Mouse (Mus musculus) lung, adult 2 months (tissue): ENCODE data around the gene Atp2a2. TPM values are rescaled to one million over a fixed set of nuclear protein-coding genes. Genes with fewer than 3 reads are reported as not detected.

Experiments
- DNase-seq: peaks from one replicate; pipeline ENCODE4 v3.0.0; 2022
- H3K4me1 ChIP-seq: fragments of 200-500 bp; 2 replicates; pipeline ENCODE4 v1.6.1; 2011; ENCODE audit warnings: low read length; ENCODE audit not compliant: control insufficient read depth, insufficient read depth
- H3K4me3 ChIP-seq: fragments of 200-500 bp; replicated peaks from 2 replicates; pipeline ENCODE3; 2011; ENCODE audit warnings: low read depth, mild to moderate bottlenecking, control low read depth, low read length; ENCODE audit errors: extremely low read depth
- CTCF ChIP-seq: fragments of 200-500 bp; IDR thresholded peaks from 2 replicates; pipeline ENCODE4 v1.5.1; 2011; ENCODE audit warnings: mild to moderate bottlenecking, low read length, control low read depth; ENCODE audit not compliant: insufficient read depth
- POLR2A ChIP-seq: fragments of 200-500 bp; IDR thresholded peaks from 2 replicates; pipeline ENCODE4 v1.6.1; 2011; ENCODE audit warnings: low read depth, mild to moderate bottlenecking, control low read depth, low read length, borderline replicate concordance; ENCODE audit errors: extremely low read depth
- WGBS: fragments of 180-500 bp; shearing (Covaris S2); methylation state at CpG from one replicate; pipeline ENCODE4 v1.1.7; 2018; 5-methylcytosine and 5-hydroxymethylcytosine counted together
- polyA plus RNA-seq: library from polyadenylated mRNA; depleted of rRNA; stranded (reverse); fragments of >200 nt; gene quantifications from 2 replicates; pipeline ENCODE4 v1.2.3, GENCODE M21; 2012

Atp2a2 gene
- polyA plus RNA-seq, 1 experiment = 126 TPM

GRCm38 (mm10) chr5:122529913-122530604 lies 28.0 kb upstream of the Atp2a2 start:
- Histone ChIP-seq H3K4me1 (peaks cover 11% of the 10 kb centered on the region), H3K4me3 (no peak overlapping the region)
- DNase-seq = no peak
- WGBS = 65% methylated on average over 9 of the region's 9 CpGs
- TF ChIP-seq POLR2A (no peak), CTCF (no peak)

- peak; percentile 62 for DNase-seq
These were observed 27.3 kb upstream of the Atp2a2 start for GRCm38 (mm10) chr5:122529316-122529715.

GRCm38 (mm10) chr5:122528591-122528990 lies 26.6 kb upstream of the Atp2a2 start:
- no peak overlapping the region for H3K4me3 ChIP-seq
- TF ChIP-seq POLR2A = no peak
- TF ChIP-seq CTCF = no peak
- DNase-seq = no peak
- peaks cover 11% of the 10 kb centered on the region for H3K4me1 ChIP-seq
- 73% methylated on average over 3 of the region's 3 CpGs for WGBS

More at GRCm38 (mm10) chr5:122529316-122529715, 27.3 kb upstream of the Atp2a2 start:
- 48% methylated on average over 3 of the region's 3 CpGs for WGBS
- no peak overlapping the region for H3K4me3 ChIP-seq
- TF ChIP-seq CTCF (no peak), POLR2A (no peak)
- peaks cover 11% of the 10 kb centered on the region for H3K4me1 ChIP-seq

DNA sequence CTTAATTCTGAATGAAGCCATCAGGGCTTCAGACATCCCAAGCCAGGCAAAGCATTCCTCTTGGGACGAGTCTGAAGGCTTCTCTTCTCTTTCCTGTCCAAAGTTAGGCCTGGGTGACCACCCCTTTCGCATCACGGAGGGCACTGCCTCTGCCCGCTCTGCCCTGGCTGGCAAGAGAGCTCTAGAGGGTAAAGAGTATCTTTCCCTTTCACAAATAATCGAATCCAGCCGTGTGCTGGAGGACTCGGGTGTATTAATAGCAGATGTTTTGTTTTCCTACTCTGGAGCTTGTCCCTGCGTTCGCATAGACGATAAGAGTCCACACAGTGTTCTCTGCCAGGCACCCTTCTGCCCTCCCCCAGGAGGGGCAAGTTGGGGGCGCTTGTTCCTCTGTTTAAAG lies 25.7 kb upstream of the Atp2a2 start:
- TF ChIP-seq POLR2A (no peak), CTCF (no peak)
- DNase-seq = no peak
- no peak overlapping the region for H3K4me3 ChIP-seq
- H3K4me1 ChIP-seq = peaks cover 11% of the 10 kb centered on the region
- WGBS = 41% methylated on average over 11 of the region's 11 CpGs

DNA sequence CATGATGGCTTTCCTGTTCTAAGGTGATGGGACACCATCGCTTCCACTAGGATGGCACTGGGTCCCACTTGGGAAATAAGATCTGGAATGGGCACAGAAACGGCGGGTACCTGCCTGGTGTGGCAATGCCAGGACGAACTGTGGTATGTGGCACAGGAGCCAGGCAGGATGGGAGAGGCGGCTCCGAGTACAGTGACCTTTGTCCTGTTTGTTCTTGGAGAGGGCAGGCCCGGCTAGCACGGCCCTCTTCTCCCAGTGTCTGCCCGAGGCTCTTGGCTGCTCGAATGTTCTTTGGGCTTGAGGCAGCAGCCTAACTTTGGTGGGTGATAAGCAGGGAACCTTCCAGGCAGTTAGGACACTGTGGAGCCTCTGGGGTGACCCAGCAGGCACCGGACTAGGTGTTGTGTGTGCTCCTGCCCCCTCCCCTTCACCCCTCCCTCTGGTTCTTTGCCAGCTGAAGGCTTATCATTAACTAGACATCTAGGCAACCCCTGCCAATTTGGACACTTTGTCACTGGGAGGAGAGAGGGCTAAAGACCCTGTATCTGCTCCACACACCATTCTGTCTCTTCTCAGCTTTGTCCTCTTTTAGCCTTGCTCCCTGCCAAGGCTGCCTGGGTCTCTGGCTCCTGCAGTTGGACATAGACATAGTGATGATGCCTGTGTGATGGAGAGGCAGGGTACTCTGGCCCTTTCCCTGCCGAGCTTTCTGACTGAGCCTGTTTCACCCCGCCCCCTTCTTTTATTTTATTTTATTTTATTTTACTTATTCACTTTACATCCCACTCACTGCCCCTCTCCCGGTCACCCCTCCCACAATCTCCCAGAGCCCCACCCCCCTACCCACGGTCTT lies 25.1 kb upstream of the Atp2a2 start:
- Histone ChIP-seq H3K4me3 (no peak overlapping the region), H3K4me1 (peaks cover 11% of the 10 kb centered on the region)
- TF ChIP-seq POLR2A = no peak
- TF ChIP-seq CTCF = no peak
- peak; percentile 58 for DNase-seq
- WGBS = 40% methylated on average over 15 of the region's 15 CpGs

- TF ChIP-seq CTCF (no peak), POLR2A (no peak)
- peak; percentile 23 for DNase-seq
- 86% methylated on average over 9 of the region's 9 CpGs for WGBS
- Histone ChIP-seq H3K4me3 (no peak overlapping the region), H3K4me1 (peaks cover 11% of the 10 kb centered on the region)
These were observed 24.4 kb upstream of the Atp2a2 start for GRCm38 (mm10) chr5:122526405-122526804.

- 48% methylated on average over 14 of the region's 14 CpGs for WGBS
- Histone ChIP-seq H3K4me1 (peaks cover 11% of the 10 kb centered on the region), H3K4me3 (no peak overlapping the region)
- peak; percentile 38 for DNase-seq
- TF ChIP-seq POLR2A = no peak
These were observed 23.4 kb upstream of the Atp2a2 start for GRCm38 (mm10) chr5:122525238-122525931.

DNA sequence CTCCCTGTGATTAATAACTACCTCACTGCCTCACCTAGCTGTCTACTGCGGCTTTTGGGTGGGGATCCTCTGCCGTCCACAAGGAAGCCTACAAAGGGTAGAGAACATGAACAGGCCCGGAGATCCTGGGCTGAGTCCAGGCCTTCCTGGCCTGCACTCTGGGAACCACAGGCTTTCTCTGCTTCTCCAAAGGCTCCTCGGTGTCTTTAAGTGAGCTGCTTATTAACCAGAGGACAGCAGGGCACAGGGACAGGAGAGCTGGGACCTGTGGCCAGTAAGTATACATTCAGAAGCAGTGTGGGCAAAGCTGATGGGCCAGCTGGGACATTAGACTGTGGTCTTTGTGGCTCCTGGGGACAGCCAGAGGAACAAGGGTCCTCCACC lies 22.8 kb upstream of the Atp2a2 start:
- no peak for DNase-seq
- WGBS = 59% methylated on average over 4 of the region's 4 CpGs
- TF ChIP-seq POLR2A (no peak), CTCF (no peak)
- H3K4me3 ChIP-seq = no peak overlapping the region
- H3K4me1 ChIP-seq = peaks cover 11% of the 10 kb centered on the region

GRCm38 (mm10) chr5:122524244-122524643 lies 22.2 kb upstream of the Atp2a2 start:
- WGBS = 72% methylated on average over 3 of the region's 3 CpGs
- Histone ChIP-seq H3K4me3 (no peak overlapping the region), H3K4me1 (peaks cover 11% of the 10 kb centered on the region)
- no peak for DNase-seq
- TF ChIP-seq CTCF = no peak

DNA sequence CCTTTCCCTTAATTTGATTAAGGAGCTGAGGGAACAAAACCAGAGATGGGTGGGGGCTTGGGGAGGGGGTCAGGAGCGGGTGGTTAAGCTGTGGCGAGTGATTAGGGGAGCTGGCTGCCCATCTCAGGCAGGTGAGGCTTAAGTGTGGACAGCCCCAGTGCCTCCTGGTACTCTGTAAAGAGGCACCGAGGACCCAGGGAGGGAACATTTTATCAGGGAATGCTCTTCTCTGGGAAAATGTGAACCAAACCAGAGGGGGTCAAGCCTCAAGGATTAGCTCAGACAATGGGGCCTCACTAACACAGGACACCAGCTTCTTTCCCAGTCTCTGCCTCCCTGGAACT lies 19.1 kb upstream of the Atp2a2 start:
- WGBS = 39% methylated on average over 3 of the region's 3 CpGs
- Histone ChIP-seq H3K4me3 (no peak overlapping the region), H3K4me1 (0 out of 2 replicates have a peak, but pooled peaks cover 2% of the 10 kb centered on the region)
- no peak for TF ChIP-seq CTCF
- TF ChIP-seq POLR2A = no peak
- no peak for DNase-seq
